Mouse (Mus musculus) midbrain, embryonic 15.5 days (tissue): ENCODE results near the gene Kif20b. TPM values are rescaled to one million over a fixed set of nuclear protein-coding genes. Genes with fewer than 3 reads are reported as not detected.

Source experiments
- ATAC-seq: fragments of 200-750 bp; cut with Nextera tagmentation; replicated peaks from 2 replicates; pipeline ENCODE4 v1.8.0; 2017; ENCODE audit warnings: moderate TSS enrichment
- H3K27ac ChIP-seq: fragments of 300-500 bp; sonication (generic); 2 replicates; pipeline ENCODE4 v1.5.1; 2015; ENCODE audit warnings: mild to moderate bottlenecking, inconsistent platforms
- H3K27me3 ChIP-seq: fragments of 300-500 bp; sonication (generic); replicated peaks from 2 replicates; pipeline ENCODE4 v1.6.1; 2015; ENCODE audit warnings: inconsistent platforms
- H3K36me3 ChIP-seq: fragments of 300-500 bp; sonication (generic); replicated peaks from 2 replicates; pipeline ENCODE4 v1.6.1; 2015; ENCODE audit warnings: inconsistent platforms
- H3K4me1 ChIP-seq: fragments of 300-500 bp; sonication (generic); 2 replicates; pipeline ENCODE4 v1.6.1; 2015; ENCODE audit warnings: inconsistent platforms
- H3K4me2 ChIP-seq: fragments of 300-500 bp; sonication (generic); 2 replicates; pipeline ENCODE4 v1.6.1; 2015; ENCODE audit warnings: inconsistent platforms, mild to moderate bottlenecking, moderate library complexity
- H3K4me3 ChIP-seq: fragments of 300-500 bp; sonication (generic); 2 replicates; pipeline ENCODE4 v1.5.1; 2015; ENCODE audit warnings: mild to moderate bottlenecking, inconsistent platforms
- H3K9ac ChIP-seq: fragments of 300-500 bp; sonication (generic); 2 replicates; pipeline ENCODE4 v1.6.1; 2015; ENCODE audit warnings: mild to moderate bottlenecking, inconsistent platforms
- H3K9me3 ChIP-seq: fragments of 300-500 bp; sonication (generic); 2 replicates; pipeline ENCODE4 v1.6.1; 2016; ENCODE audit warnings: inconsistent platforms
- WGBS: fragments of 180-500 bp; shearing (Covaris S2); methylation state at CpG from one replicate; pipeline ENCODE4 v1.1.7; 2015; ENCODE audit warnings: mixed read lengths; 5-methylcytosine and 5-hydroxymethylcytosine counted together
- microRNA counts: library from miRNA; unstranded; fragments of <30 nt; microRNA quantifications from one replicate; lab custom pipeline; 2016
- microRNA-seq: library from miRNA; unstranded; fragments of <30 nt; microRNA quantifications from one replicate; pipeline ENCODE4, GENCODE M21; 2016
- polyA plus RNA-seq: library from polyadenylated mRNA; unstranded; fragments of >200 nt; fragmentation: Nextera tagmentation; extraction: Ambion mirVana; gene quantifications from 2 replicates; pipeline ENCODE4 v1.2.1, GENCODE M21; 2015

Kif20b gene
- polyA plus RNA-seq, 1 experiment from 2014 or later, result 10.6 TPM

DNA sequence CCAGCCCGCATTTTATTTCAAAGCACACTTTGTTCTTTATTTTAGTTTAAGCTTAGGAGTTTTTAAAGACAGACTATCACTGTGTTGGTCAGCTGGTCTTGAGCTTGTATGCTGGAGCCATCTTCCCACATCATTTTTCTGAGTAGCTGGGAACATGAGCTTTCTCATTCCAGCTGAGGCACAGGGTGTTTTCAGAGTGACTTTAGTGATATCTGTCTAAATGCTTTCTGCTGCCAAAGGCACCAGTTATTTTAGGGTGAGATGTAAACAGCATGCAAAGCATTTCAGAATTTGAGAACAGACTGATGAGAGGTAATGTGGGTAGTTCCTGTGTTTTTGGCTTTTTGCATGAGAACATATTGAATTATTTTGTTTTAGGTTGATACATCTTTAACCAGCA is 25.0 kb downstream of the Kif20b start:
- no peak overlapping the region for H3K27ac ChIP-seq
- H3K27me3 ChIP-seq, result no peaks in the 10 kb centered on the region
- 93% methylated on average over 1 of the region's 1 CpGs for WGBS
- no peaks in the 10 kb centered on the region for H3K4me1 ChIP-seq
- 0 out of 2 replicates have a peak, but pooled peaks cover 7% of the 10 kb centered on the region for H3K36me3 ChIP-seq
- no peak for ATAC-seq
- no peaks in the 10 kb centered on the region for H3K9me3 ChIP-seq
- H3K4me3 ChIP-seq, result no peak overlapping the region
- no peak overlapping the region for H3K9ac ChIP-seq
- H3K4me2 ChIP-seq, result no peak overlapping the region

DNA sequence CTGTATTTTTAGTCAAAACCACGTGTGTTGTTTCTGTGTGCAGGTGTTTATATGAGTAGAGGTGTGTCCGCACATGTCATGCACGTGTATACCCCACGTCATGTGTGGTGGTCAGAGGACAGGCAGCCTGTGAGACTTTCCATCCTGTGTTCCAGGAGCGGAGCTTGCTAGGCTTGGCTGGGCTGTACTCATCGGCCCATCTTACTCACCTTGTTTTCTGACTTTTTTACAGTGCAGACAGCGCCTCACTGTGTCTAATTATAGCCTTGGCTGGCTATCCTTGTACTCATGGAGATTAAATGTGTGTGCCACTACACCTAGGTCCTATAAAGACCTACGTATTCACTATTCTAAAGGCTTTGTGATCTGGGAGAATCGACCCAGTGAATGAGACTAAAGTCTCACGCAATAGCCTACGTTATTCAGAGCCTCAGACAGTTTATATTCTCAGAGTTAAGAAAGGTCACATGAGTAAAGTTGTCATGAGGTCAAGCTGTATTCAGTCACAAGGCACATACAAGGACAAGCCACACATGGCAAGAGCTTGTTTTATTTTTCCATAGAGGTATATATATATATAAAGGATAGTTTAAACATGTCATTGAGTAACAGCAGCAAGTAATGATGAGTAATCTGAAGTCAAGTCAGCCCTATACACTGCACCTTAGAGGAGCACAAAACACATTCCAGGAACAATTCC is 31.8 kb downstream of the Kif20b start:
- Histone ChIP-seq H3K9ac (no peak overlapping the region), H3K27me3 (no peaks in the 10 kb centered on the region), H3K36me3 (0 out of 2 replicates have a peak, but pooled peaks cover 7% of the 10 kb centered on the region), H3K27ac (no peak overlapping the region), H3K9me3 (no peaks in the 10 kb centered on the region), H3K4me1 (no peaks in the 10 kb centered on the region), H3K4me2 (no peak overlapping the region), H3K4me3 (no peak overlapping the region)
- WGBS, result 93% methylated on average over 11 of the region's 11 CpGs
- ATAC-seq, result no peak

DNA sequence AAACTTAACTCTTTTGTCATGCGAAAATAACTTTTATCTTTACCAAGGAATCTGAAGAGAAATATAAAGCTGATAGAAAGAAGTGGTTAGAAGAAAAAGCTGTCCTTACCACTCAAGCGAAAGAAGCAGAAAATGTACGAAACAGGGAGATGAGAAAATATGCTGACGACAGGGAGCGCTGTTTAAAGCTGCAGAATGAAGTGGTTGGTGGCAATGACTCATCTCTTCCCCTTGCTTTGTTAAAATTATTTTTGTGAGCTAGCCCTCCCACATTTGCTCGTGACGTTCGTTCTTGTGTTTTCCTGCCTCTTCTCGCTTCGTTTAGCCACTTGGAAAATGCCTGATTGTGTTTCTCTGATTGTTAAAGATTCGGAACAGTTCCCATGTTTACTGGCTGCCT is 37.2 kb downstream of the Kif20b start:
- Histone ChIP-seq H3K27me3 (no peaks in the 10 kb centered on the region), H3K36me3 (no peaks in the 10 kb centered on the region), H3K27ac (no peak overlapping the region), H3K4me2 (no peak overlapping the region), H3K4me3 (no peak overlapping the region), H3K4me1 (no peaks in the 10 kb centered on the region), H3K9ac (no peak overlapping the region), H3K9me3 (no peaks in the 10 kb centered on the region)
- 86% methylated on average over 11 of the region's 11 CpGs for WGBS
- ATAC-seq, result no peak

DNA sequence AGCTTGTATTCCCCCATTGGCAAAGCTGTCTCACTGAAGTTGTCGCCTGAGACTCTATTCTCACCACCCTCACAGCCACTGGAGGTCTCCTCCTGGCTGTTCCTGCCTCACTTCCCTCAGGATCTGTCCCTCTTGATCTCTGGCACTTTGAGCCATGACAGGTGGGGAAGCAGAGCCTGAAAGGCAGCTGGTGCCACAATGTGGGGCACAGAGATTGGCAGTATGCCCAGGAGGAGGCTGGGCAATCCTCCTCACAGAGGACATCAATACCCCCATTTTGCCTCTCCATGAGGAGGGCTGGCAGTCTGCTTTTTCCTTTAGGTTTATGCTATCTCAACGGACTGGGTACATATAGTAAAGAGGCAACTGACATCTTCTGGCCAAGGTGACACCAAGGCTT is 62.6 kb downstream of the Kif20b start:
- WGBS, result 65% methylated on average over 2 of the region's 2 CpGs
- no peaks in the 10 kb centered on the region for H3K4me1 ChIP-seq
- H3K36me3 ChIP-seq, result no peaks in the 10 kb centered on the region
- H3K27me3 ChIP-seq, result no peaks in the 10 kb centered on the region
- H3K9me3 ChIP-seq, result no peaks in the 10 kb centered on the region
- ATAC-seq, result no peak
- no peak overlapping the region for H3K4me2 ChIP-seq
- H3K4me3 ChIP-seq, result no peak overlapping the region
- no peak overlapping the region for H3K27ac ChIP-seq
- no peak overlapping the region for H3K9ac ChIP-seq

DNA sequence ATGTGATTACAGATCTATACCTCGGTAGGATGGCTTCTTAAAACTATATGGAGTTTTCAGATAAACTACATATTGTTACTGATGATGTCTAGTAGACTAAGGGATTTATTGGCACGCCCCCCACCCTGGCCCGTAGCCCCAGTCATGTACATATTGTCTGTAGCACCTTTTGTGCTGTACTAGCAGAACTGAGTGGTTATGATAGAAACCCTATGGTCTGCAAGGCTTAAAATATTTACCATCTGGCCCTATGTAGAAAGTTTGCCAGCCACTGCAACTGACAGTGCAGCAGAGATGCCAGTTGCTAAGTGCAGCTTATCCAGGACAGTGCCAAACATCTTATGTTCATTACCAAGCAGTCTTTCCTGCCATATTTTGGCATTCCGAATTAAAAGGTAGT is 68.3 kb downstream of the Kif20b start:
- Histone ChIP-seq H3K9me3 (no peaks in the 10 kb centered on the region), H3K4me2 (no peak overlapping the region), H3K4me1 (no peaks in the 10 kb centered on the region), H3K9ac (no peak overlapping the region), H3K4me3 (no peak overlapping the region), H3K27me3 (no peaks in the 10 kb centered on the region), H3K36me3 (no peaks in the 10 kb centered on the region), H3K27ac (no peak overlapping the region)
- 76% methylated on average over 4 of the region's 4 CpGs for WGBS
- no peak for ATAC-seq

DNA sequence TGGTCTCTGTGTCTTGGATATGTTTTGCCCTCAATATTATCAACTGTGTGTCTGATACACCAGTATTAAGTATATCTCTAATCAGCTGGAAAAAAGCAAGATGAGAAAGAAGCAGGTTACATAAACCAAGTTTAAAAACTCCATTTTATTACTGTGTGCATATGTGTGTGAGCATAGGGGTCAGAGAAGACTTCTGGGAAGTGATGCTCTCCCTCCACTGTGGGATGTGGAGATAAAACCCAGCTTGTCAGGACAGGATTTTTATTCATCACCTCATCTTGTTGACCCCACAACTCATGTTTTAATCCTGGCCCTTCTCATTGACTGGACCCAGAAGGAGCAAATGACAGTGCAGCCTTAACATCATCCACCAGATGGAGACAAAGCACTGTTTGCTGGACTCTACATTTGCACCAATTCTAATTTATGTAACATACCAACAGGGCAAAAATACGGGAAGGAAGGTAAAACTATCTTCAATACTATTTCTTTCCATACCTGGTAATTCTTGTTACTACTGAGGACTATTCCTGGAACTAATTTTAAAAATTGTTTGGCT is 70.9 kb downstream of the Kif20b start:
- 9% methylated on average over 1 of the region's 1 CpGs for WGBS
- ATAC-seq, result peak; percentile 92

DNA sequence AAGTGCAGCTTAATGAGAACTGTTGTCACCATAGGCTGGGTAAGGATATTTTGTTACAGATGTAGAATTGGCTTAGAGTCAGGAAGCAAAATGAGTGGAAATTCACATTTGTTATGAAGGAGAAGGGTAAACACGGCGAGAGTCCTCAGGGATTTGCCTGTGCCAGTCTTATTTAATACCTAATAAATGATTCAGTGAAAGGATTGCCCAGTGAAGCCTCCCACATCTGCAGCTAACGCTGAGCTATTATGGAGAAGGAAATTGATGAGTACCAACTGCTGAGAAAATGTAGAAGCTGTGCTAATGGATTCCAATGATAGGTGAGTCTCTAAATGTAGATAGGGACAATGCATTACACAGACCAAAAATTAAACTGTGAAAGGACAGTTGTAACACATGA is 92.9 kb downstream of the Kif20b start:
- 74% methylated on average over 3 of the region's 3 CpGs for WGBS
- H3K4me2 ChIP-seq, result no peak overlapping the region
- H3K27ac ChIP-seq, result no peak overlapping the region
- H3K9ac ChIP-seq, result no peak overlapping the region
- no peaks in the 10 kb centered on the region for H3K9me3 ChIP-seq
- no peaks in the 10 kb centered on the region for H3K27me3 ChIP-seq
- H3K36me3 ChIP-seq, result no peaks in the 10 kb centered on the region
- no peak overlapping the region for H3K4me3 ChIP-seq
- H3K4me1 ChIP-seq, result no peaks in the 10 kb centered on the region
- no peak for ATAC-seq

More for the DNA sequence above, 70.9 kb downstream of the Kif20b start:
- Histone ChIP-seq H3K4me2 (no peak overlapping the region), H3K27me3 (no peaks in the 10 kb centered on the region), H3K4me3 (no peak overlapping the region), H3K9ac (no peak overlapping the region), H3K4me1 (no peaks in the 10 kb centered on the region), H3K9me3 (no peaks in the 10 kb centered on the region), H3K27ac (no peak overlapping the region), H3K36me3 (no peaks in the 10 kb centered on the region)

DNA sequence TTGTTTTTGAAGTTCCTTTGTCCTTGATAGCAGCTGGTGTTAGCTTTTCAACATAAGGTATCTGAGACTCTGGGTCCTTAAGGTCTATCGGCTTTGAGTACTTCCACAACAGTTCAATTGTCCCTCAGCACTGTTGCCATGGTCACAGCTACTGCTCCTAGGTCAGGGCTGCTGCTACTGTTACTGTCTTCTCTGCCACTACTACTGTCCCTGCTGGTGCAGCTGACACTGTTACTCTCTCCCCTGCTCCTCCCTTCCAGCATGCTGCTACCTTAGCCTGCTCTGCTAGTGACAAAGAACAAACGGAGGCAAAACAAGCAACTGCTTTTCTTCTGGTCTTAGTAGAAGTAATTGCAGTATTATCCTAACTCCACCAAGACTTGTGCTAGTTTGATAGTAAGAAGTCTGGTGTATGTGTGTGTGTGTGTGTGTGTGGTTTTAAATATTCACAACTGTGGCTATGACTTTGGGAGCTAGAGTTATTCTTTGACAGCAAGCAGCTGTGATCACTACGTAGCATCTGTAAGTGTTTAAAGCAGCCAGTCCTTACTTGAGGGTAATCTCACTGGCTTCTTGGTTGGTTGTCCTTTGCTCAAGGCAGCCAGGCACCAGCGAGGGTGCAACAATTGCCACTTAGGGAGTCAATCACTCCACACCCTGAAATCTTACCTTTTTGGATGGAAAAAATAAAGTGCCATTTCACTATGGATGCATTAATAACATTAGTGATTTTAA is 95.5 kb downstream of the Kif20b start:
- Histone ChIP-seq H3K9me3 (no peaks in the 10 kb centered on the region), H3K4me2 (no peak overlapping the region), H3K27ac (no peak overlapping the region), H3K4me1 (no peaks in the 10 kb centered on the region), H3K36me3 (no peaks in the 10 kb centered on the region), H3K27me3 (no peaks in the 10 kb centered on the region), H3K9ac (no peak overlapping the region), H3K4me3 (no peak overlapping the region)
- no peak for ATAC-seq
- 69% methylated on average over 4 of the region's 4 CpGs for WGBS

DNA sequence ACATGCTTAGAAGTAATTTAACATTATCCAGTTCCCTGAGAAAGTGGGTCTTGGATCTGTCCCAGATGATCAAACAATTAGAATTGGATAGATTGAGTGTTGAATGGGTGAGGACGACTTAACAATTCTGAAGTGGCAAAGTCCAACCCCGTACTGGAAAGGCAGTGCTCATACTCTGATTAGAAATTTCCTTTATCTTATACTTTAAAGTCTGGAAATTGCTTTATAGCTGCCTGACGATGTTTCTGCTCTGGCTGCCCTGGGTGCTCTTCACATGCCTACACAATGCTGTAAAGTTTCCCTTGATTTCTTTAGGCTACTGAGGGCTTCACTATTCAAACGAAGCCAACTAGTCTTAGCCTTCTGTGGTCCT is 96.0 kb downstream of the Kif20b start:
- 82% methylated on average over 4 of the region's 4 CpGs for WGBS
- H3K4me2 ChIP-seq, result no peak overlapping the region
- no peak overlapping the region for H3K9ac ChIP-seq
- H3K27ac ChIP-seq, result no peak overlapping the region
- H3K9me3 ChIP-seq, result no peaks in the 10 kb centered on the region
- no peak for ATAC-seq
- no peaks in the 10 kb centered on the region for H3K27me3 ChIP-seq
- no peak overlapping the region for H3K4me3 ChIP-seq
- no peaks in the 10 kb centered on the region for H3K4me1 ChIP-seq
- H3K36me3 ChIP-seq, result no peaks in the 10 kb centered on the region

MicroRNA genes within 50 kb of the gene (microRNA counts, 519-probe panel; counts per million panel counts)
- not detected for microRNA mmu-miR-1950 (lab: Ali Mortazavi, UCI)

Small RNA genes lying within 50 kb of the gene (microRNA-seq; reads per million reads assigned to microRNA genes)
- not detected for gene Mir1950

Other genes with a start within 250 kb of the Kif20b start
- gene Slc16a12, start 175.1 kb upstream of the Kif20b start, polyA plus RNA-seq, result 3.5 and 3.8 TPM in 2 replicates
- 8.3 and 8.5 TPM in 2 replicates for gene Pank1, start 42.9 kb upstream of the Kif20b start, polyA plus RNA-seq